ENCODE assay signal across 8 mouse cellular contexts in genomic region chr4:83794315-83794922, GRCm38 (mm10).
DNase-seq lines count a peak whose midpoint lies in the region; ATAC-seq and TF ChIP-seq lines count a peak whose summit lies in the region.

No protein-coding gene starts in this region.

- DNase-seq in thymus, postnatal 0 days (ENCODE audit: low spot score) = peak; percentile 48
- no peak for DNase-seq in thymus, adult 18-20 months
- peak; percentile 70 to 79 for DNase-seq in cerebellum, postnatal 14 days
- DNase-seq in frontal cortex, postnatal 25 days (ENCODE audit: low spot score in 2 of 2) = peak; percentile 28 to 35
- DNase-seq in kidney, adult 2 months = peak; percentile 68
- peak; percentile 68 for DNase-seq in limb, embryonic 10.5 days (ENCODE audit: low spot score)
- peak; percentile 67 for DNase-seq in neural tube, embryonic 11.5 days (ENCODE audit: low spot score)
- DNase-seq in spleen, postnatal 14 days (ENCODE audit: low spot score in 2 of 2) = no peak

- H3K4me1 ChIP-seq in kidney, adult 2 months (ENCODE audit: control insufficient read depth, insufficient read depth, low read length) = 0 out of 2 replicates have a peak, but pooled peaks cover 2% of the 10 kb centered on the region
- peaks cover 47% of the 10 kb centered on the region for H3K4me1 ChIP-seq in limb, embryonic 10.5 days
- H3K4me1 ChIP-seq in neural tube, embryonic 11.5 days (ENCODE audit: control insufficient read depth, insufficient read depth, low read length) = no peaks in the 10 kb centered on the region; the same call in 1 of the 2 replicates

- TF ChIP-seq POLR2A in kidney, adult 2 months (IDR thresholded peaks at IDR 0.05; ENCODE audit: low read depth, low read length) = no peak

- 22% methylated on average over 9 of the region's 9 CpGs for WGBS in kidney, adult 2 months
- WGBS in limb, embryonic 10.5 days = 28% methylated on average over 9 of the region's 9 CpGs
- 28% methylated on average over 9 of the region's 9 CpGs for WGBS in neural tube, embryonic 11.5 days

- ATAC-seq in neural tube, embryonic 11.5 days (ENCODE audit: insufficient read depth, low FRiP score, low TSS enrichment) = peak; percentile 75

- H3K9ac ChIP-seq in neural tube, embryonic 11.5 days (ENCODE audit: low read length) = no peak overlapping the region

- H3K27ac ChIP-seq in kidney, adult 2 months (ENCODE audit: insufficient read depth, low read depth, low read length) = no peak overlapping the region
- H3K27ac ChIP-seq in limb, embryonic 10.5 days = peak overlapping the region; percentile 58; the same call in 1 of the 2 replicates
- H3K27ac ChIP-seq in neural tube, embryonic 11.5 days (ENCODE audit: low read depth, low read length) = no peak overlapping the region; the same call in 1 of the 2 replicates

- no peaks in the 10 kb centered on the region for H3K9me3 ChIP-seq in limb, embryonic 10.5 days (replicated peaks)
- H3K9me3 ChIP-seq in neural tube, embryonic 11.5 days (ENCODE audit: control insufficient read depth, low read length) = no peaks in the 10 kb centered on the region

- peak; percentile 63 for TF ChIP-seq CTCF in kidney, adult 2 months (conservative IDR thresholded peaks at IDR 0.05; ENCODE audit: insufficient read depth, insufficient read length, low read depth, low read length)

- no peak overlapping the region for H3K4me3 ChIP-seq in kidney, adult 2 months (ENCODE audit: insufficient read depth, low read depth, low read length)
- no peak overlapping the region for H3K4me3 ChIP-seq in limb, embryonic 10.5 days
- no peak overlapping the region for H3K4me3 ChIP-seq in neural tube, embryonic 11.5 days (ENCODE audit: low read depth, low read length)

- H3K27me3 ChIP-seq in kidney, adult 2 months (replicated peaks; ENCODE audit: control insufficient read depth, insufficient read depth, low read length) = no peaks in the 10 kb centered on the region; the same call in 1 of the 2 replicates
- H3K27me3 ChIP-seq in limb, embryonic 10.5 days (ENCODE audit: low read depth, poor library complexity, severe bottlenecking) = no peaks in the 10 kb centered on the region
- H3K27me3 ChIP-seq in neural tube, embryonic 11.5 days (ENCODE audit: control insufficient read depth, insufficient read depth, low read length) = no peaks in the 10 kb centered on the region

- no peaks in the 10 kb centered on the region for H3K36me3 ChIP-seq in kidney, adult 2 months (ENCODE audit: control insufficient read depth, insufficient read depth, low read length)
- H3K36me3 ChIP-seq in limb, embryonic 10.5 days = no peaks in the 10 kb centered on the region
- H3K36me3 ChIP-seq in neural tube, embryonic 11.5 days (ENCODE audit: control insufficient read depth, insufficient read depth, low read length) = no peaks in the 10 kb centered on the region

- H3K4me2 ChIP-seq in neural tube, embryonic 11.5 days (ENCODE audit: low read depth) = 0 out of 2 replicates have a peak overlapping the region, but pooled peaks have one; percentile 5

Comparison
In these comparisons a context has a peak if more than half of its experiments do, and no peak if none do; other contexts are left out.
1. DNase-seq: peak in thymus, postnatal 0 days (single experiment), cerebellum, postnatal 14 days (2 of 2), frontal cortex, postnatal 25 days (2 of 2), kidney, adult 2 months (single experiment), limb, embryonic 10.5 days (single experiment) and neural tube, embryonic 11.5 days (single experiment); none in thymus, adult 18-20 months (0 of 2) and spleen, postnatal 14 days (0 of 2).